Mouse (Mus musculus): ENCODE results near the gene Cpm. TPM values are rescaled to one million over a fixed set of nuclear protein-coding genes. Genes with fewer than 3 reads are reported as not detected.

Cpm gene
- polyA plus RNA-seq, 1 experiment from 2014 or later: 4.7 TPM

DNA sequence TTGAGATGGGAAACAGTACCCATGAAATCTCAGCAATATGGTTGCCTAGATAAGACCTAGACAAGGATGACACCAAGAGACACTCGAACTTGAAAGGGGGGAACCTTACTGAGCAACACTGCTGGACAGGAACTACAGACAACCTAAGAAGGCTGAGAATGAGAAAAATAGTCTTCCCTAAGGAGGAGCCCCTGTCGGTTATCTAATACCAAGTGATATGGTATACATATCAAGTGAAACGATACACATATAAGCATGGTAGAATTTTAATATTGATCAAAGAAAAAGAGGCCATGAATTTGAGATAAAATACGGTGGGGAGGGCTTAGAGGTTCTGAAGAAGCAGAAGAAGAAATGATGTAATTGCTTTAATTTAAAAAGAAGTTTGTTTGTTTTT, 23.1 kb downstream of the Cpm start:
- peaks cover 6% of the 10 kb centered on the region for H3K4me1 ChIP-seq
- no peak overlapping the region for H3K9ac ChIP-seq
- H3K9me3 ChIP-seq (replicated peaks): no peaks in the 10 kb centered on the region
- ATAC-seq: no peak
- no peaks in the 10 kb centered on the region for H3K36me3 ChIP-seq (ENCODE audit: poor library complexity, severe bottlenecking)
- no peak overlapping the region for H3K4me3 ChIP-seq
- H3K27me3 ChIP-seq: no peaks in the 10 kb centered on the region
- WGBS: 93% methylated on average over 4 of the region's 4 CpGs
- no peak overlapping the region for H3K27ac ChIP-seq
- H3K4me2 ChIP-seq: no peak overlapping the region

DNA sequence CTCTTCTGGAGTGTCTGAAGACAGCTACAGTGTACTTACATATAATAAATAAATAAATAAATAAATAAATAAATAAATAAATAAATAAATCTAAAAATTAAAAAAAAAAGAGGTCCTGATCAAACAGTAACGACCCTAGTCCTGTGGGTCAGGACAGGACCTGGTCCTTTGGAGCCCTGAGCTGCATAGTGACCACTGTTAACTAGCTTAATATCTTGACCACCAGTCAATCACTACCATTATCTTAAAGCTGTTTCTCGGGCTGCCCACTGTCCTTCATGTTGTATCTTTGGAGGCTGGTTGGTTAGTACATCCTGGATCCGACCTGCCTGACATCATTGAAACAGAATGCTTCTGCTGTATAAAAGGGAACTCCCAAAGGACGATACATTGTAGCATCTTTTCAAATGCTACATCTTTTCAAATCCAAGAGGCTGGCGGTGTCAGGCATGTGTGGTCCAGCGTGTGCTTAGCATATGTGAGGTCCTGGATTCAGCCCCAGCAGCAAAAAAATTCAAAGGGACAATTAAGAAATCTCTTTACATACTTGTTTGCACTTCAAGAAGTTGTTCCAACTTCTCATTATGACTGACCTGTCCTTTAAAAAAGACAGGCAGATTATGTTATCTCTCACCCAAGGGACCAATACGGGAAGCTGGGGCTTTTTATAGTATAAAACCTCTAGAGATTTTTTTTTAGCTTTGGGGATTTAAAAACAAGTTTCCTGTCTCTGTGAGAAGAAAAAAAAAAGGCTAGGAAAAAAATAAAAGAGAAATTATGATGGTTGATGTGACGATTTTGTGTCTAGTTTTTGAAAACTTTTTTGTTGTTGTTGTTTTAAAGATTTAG, 23.9 kb downstream of the Cpm start:
- H3K36me3 ChIP-seq (ENCODE audit: poor library complexity, severe bottlenecking): no peaks in the 10 kb centered on the region

GRCm38 (mm10) chr10:117653779-117654173, 24.5 kb downstream of the Cpm start:
- Histone ChIP-seq H3K9me3 (replicated peaks) (no peaks in the 10 kb centered on the region), H3K27ac (no peak overlapping the region), H3K4me2 (no peak overlapping the region), H3K9ac (no peak overlapping the region), H3K36me3 (ENCODE audit: poor library complexity, severe bottlenecking) (no peaks in the 10 kb centered on the region), H3K27me3 (no peaks in the 10 kb centered on the region), H3K4me1 (no peaks in the 10 kb centered on the region), H3K4me3 (no peak overlapping the region)
- WGBS: 92% methylated on average over 7 of the region's 7 CpGs
- no peak for ATAC-seq

More for the DNA sequence above, 23.9 kb downstream of the Cpm start:
- 83% methylated on average over 8 of the region's 8 CpGs for WGBS
- no peak overlapping the region for H3K9ac ChIP-seq
- no peaks in the 10 kb centered on the region for H3K4me1 ChIP-seq
- ATAC-seq: no peak
- H3K27me3 ChIP-seq: no peaks in the 10 kb centered on the region
- H3K4me2 ChIP-seq: no peak overlapping the region
- no peak overlapping the region for H3K27ac ChIP-seq
- H3K9me3 ChIP-seq (replicated peaks): no peaks in the 10 kb centered on the region
- H3K4me3 ChIP-seq: no peak overlapping the region

- no peak overlapping the region for H3K9ac ChIP-seq
- no peak overlapping the region for H3K27ac ChIP-seq
- H3K9me3 ChIP-seq (replicated peaks): no peaks in the 10 kb centered on the region
- H3K4me2 ChIP-seq: no peak overlapping the region
- 83% methylated on average over 3 of the region's 3 CpGs for WGBS
- no peak for ATAC-seq
- no peaks in the 10 kb centered on the region for H3K4me1 ChIP-seq
- no peak overlapping the region for H3K4me3 ChIP-seq
- H3K27me3 ChIP-seq: no peaks in the 10 kb centered on the region
- no peaks in the 10 kb centered on the region for H3K36me3 ChIP-seq (ENCODE audit: poor library complexity, severe bottlenecking)
Observed at GRCm38 (mm10) chr10:117654576-117655123, 25.4 kb downstream of the Cpm start.

DNA sequence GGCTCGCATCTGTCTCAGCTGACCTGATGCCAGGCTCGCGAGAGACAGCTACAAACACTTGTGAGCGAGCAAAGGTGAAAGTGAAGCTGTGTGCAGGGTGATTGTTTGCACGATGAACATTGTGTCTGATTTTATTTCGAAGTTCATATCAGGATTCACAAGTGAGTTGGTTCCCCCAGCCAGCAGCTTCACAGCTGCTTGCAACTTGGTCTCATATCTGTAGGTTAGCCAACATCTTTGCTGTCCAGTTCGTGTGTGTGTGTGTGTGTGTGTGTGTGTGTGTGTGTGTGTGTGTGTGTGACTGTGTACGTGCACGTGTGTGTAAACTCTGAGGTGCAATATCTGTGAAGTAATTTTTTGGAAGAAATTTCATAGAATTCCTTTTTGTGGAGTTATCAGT, 26.2 kb downstream of the Cpm start:
- no peaks in the 10 kb centered on the region for H3K27me3 ChIP-seq
- no peak overlapping the region for H3K27ac ChIP-seq
- H3K4me2 ChIP-seq: no peak overlapping the region
- 87% methylated on average over 9 of the region's 9 CpGs for WGBS
- no peaks in the 10 kb centered on the region for H3K9me3 ChIP-seq (replicated peaks)
- H3K4me3 ChIP-seq: no peak overlapping the region
- H3K36me3 ChIP-seq (ENCODE audit: poor library complexity, severe bottlenecking): no peaks in the 10 kb centered on the region
- no peaks in the 10 kb centered on the region for H3K4me1 ChIP-seq
- no peak for ATAC-seq
- H3K9ac ChIP-seq: no peak overlapping the region

DNA sequence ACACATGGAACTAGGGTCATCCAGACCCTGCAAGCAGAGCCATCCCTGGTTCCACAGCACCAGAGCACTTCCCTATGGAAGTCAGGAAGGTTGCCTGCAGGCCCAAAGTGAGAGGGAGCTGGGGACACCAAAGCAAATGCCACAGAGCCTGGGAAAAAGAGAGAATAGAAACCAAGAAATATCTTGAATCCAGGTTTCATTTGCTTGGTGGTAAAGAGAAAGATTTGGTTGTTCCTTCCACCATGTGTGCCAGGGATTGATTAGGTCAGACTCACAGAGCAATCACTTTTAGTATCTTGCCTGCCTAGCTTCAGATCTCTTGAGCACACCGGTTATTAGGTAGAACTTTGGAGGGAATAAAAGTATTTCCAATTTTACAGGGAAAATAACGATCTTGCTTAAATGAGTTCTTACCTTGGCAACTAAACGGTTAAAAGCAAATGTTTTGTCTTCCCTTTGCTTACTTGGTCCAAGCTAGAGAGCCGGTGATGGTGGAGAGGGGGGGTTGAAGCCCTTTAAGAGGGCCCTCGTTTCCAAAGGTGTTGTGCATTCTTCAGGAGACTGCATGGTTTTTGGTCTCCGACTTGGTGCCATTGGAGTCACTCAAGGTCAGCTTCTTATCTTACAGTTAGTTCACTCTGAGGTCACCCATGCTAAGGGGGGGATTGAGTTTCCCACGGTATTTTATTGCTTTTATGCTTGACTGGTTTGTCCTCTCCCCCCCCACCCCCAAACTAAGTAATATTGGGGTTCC, 26.8 kb downstream of the Cpm start:
- Histone ChIP-seq H3K4me3 (no peak overlapping the region), H3K4me2 (no peak overlapping the region), H3K9ac (no peak overlapping the region), H3K9me3 (replicated peaks) (no peaks in the 10 kb centered on the region), H3K36me3 (ENCODE audit: poor library complexity, severe bottlenecking) (no peaks in the 10 kb centered on the region), H3K4me1 (no peaks in the 10 kb centered on the region), H3K27ac (no peak overlapping the region), H3K27me3 (no peaks in the 10 kb centered on the region)
- ATAC-seq: no peak
- 59% methylated on average over 7 of the region's 7 CpGs for WGBS

DNA sequence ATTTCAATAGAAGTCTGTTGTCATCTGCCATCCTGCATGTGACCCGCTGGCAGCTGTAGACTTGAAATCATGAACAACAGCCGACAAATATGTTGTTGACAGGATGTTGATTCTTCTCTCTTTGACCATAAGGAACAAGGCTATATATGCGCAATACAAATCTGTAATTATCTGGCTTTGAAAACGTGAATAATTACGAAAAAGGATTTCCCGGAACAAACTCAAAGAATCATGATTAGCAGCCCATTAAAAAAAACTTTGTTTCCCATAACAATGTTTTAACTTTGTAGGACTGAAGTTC, 27.3 kb downstream of the Cpm start:
- Histone ChIP-seq H3K4me3 (no peak overlapping the region), H3K27ac (no peak overlapping the region), H3K27me3 (no peaks in the 10 kb centered on the region), H3K9me3 (replicated peaks) (no peaks in the 10 kb centered on the region), H3K9ac (no peak overlapping the region), H3K36me3 (ENCODE audit: poor library complexity, severe bottlenecking) (no peaks in the 10 kb centered on the region), H3K4me1 (no peaks in the 10 kb centered on the region), H3K4me2 (no peak overlapping the region)
- ATAC-seq: no peak
- WGBS: 89% methylated on average over 6 of the region's 6 CpGs

- 73% methylated on average over 7 of the region's 7 CpGs for WGBS
- no peak for ATAC-seq
- no peaks in the 10 kb centered on the region for H3K4me1 ChIP-seq
- no peaks in the 10 kb centered on the region for H3K36me3 ChIP-seq (ENCODE audit: poor library complexity, severe bottlenecking)
- no peak overlapping the region for H3K4me3 ChIP-seq
- no peak overlapping the region for H3K9ac ChIP-seq
- no peak overlapping the region for H3K27ac ChIP-seq
- H3K4me2 ChIP-seq: no peak overlapping the region
- H3K9me3 ChIP-seq (replicated peaks): no peaks in the 10 kb centered on the region
- no peaks in the 10 kb centered on the region for H3K27me3 ChIP-seq
Observed at GRCm38 (mm10) chr10:117656985-117657658, 27.8 kb downstream of the Cpm start.

GRCm38 (mm10) chr10:117657659-117658306, 28.5 kb downstream of the Cpm start:
- Histone ChIP-seq H3K27ac (no peak overlapping the region), H3K4me3 (no peak overlapping the region), H3K36me3 (ENCODE audit: poor library complexity, severe bottlenecking) (no peaks in the 10 kb centered on the region), H3K9me3 (replicated peaks) (no peaks in the 10 kb centered on the region), H3K9ac (no peak overlapping the region), H3K4me2 (no peak overlapping the region), H3K27me3 (no peaks in the 10 kb centered on the region), H3K4me1 (no peaks in the 10 kb centered on the region)
- ATAC-seq: no peak
- WGBS: 83% methylated on average over 3 of the region's 3 CpGs

DNA sequence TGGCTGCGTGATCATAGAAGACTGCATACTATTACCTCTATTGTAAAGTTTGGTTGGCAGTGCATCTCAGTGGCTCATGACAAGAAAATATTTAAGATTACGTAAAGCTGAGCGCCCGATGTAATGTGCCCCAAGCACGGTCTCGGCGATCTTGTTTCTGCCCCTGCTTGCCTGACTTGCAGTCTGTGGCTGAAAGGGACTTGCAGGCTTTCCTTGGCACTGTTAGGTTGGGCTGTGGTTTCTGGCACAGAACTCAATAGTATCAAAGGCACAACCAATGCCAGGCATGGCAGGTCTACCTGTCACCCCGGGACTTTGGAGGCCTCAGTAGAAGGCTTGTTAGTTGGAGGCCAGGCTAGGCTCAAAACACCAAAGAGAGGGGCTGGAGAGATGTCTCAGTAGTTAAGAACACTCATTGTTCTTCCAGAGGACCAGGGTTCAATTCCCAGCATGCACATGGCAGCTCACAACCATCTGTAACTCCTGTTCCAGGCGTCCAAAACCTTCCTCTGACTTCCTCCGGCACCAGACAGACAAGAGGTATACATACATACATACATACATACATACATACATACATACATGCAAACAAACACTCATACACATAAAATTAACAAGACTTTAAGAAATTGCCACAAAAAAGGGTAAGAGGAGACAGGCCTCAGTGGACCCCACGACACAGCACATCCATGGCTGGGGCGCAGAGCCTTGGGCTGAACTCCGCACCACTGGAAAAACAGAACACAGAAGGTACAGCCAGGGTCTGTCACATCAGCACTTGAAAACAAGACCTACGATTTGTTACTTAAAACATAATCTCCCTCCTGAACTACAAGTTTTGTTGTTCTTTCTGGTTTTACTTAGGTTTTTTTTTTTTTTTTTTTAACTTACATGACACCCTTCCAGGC, 29.5 kb downstream of the Cpm start:
- Histone ChIP-seq H3K27ac (no peak overlapping the region), H3K4me2 (no peak overlapping the region), H3K36me3 (ENCODE audit: poor library complexity, severe bottlenecking) (no peaks in the 10 kb centered on the region), H3K9ac (no peak overlapping the region), H3K9me3 (replicated peaks) (no peaks in the 10 kb centered on the region), H3K4me1 (no peaks in the 10 kb centered on the region), H3K27me3 (no peaks in the 10 kb centered on the region), H3K4me3 (no peak overlapping the region)
- ATAC-seq: no peak
- 94% methylated on average over 14 of the region's 14 CpGs for WGBS

DNA sequence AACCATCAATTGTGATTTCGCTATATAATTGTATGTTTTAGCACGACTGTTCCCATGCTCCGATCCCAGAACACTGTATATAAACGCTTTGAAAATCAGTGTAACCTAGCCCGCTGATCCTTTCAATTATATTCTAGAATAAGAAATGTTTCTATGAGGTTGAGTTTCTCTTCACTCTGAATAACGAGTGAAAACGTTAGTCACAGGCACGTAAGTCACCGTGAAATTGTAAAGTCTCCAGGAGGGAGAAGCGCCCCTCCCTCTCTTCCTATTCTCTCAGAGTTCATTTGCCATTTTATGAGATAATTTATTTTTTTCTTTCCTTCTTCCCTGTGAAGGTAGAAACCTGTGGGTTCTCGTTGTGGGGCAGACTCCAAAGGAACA, 30.1 kb downstream of the Cpm start:
- H3K36me3 ChIP-seq (ENCODE audit: poor library complexity, severe bottlenecking): no peaks in the 10 kb centered on the region
- H3K27me3 ChIP-seq: no peaks in the 10 kb centered on the region
- no peak overlapping the region for H3K4me3 ChIP-seq
- ATAC-seq: no peak
- H3K9me3 ChIP-seq (replicated peaks): no peaks in the 10 kb centered on the region
- no peak overlapping the region for H3K9ac ChIP-seq
- 72% methylated on average over 11 of the region's 11 CpGs for WGBS
- no peak overlapping the region for H3K27ac ChIP-seq
- no peaks in the 10 kb centered on the region for H3K4me1 ChIP-seq
- no peak overlapping the region for H3K4me2 ChIP-seq
